Mouse (Mus musculus): ENCODE measurements around the gene Sik2. TPM values are rescaled to one million over a fixed set of nuclear protein-coding genes. Genes with fewer than 3 reads are reported as not detected.

Sik2 gene
- polyA plus RNA-seq, 1 experiment from 2014 or later: 17.9 TPM

- no peak for ATAC-seq (ENCODE audit: low FRiP score, low TSS enrichment)
- H3K36me3 ChIP-seq (ENCODE audit: control insufficient read depth, insufficient read depth, low read length): no peaks in the 10 kb centered on the region
- 88% methylated on average over 2 of the region's 2 CpGs for WGBS
- no peak overlapping the region for H3K4me3 ChIP-seq (ENCODE audit: low read length)
- no peak overlapping the region for H3K27ac ChIP-seq (ENCODE audit: low read depth, low read length)
- H3K27me3 ChIP-seq (ENCODE audit: control insufficient read depth, insufficient read depth, low read length): no peaks in the 10 kb centered on the region
- no peak overlapping the region for H3K9ac ChIP-seq (ENCODE audit: low read depth, low read length)
- no peaks in the 10 kb centered on the region for H3K9me3 ChIP-seq (ENCODE audit: control insufficient read depth, low read length)
- H3K4me2 ChIP-seq (replicated peaks; ENCODE audit: low read depth, low read length): no peak overlapping the region
- H3K4me1 ChIP-seq (ENCODE audit: control insufficient read depth, insufficient read depth, low read length): no peaks in the 10 kb centered on the region
Observed at GRCm38 (mm10) chr9:50966277-50966676, 42.6 kb downstream of the Sik2 start.

- no peak for ATAC-seq (ENCODE audit: low FRiP score, low TSS enrichment)
- H3K27me3 ChIP-seq (ENCODE audit: control insufficient read depth, insufficient read depth, low read length): no peaks in the 10 kb centered on the region
- no peak overlapping the region for H3K27ac ChIP-seq (ENCODE audit: low read depth, low read length)
- no peak overlapping the region for H3K4me2 ChIP-seq (replicated peaks; ENCODE audit: low read depth, low read length)
- no peak overlapping the region for H3K9ac ChIP-seq (ENCODE audit: low read depth, low read length)
- no peaks in the 10 kb centered on the region for H3K4me1 ChIP-seq (ENCODE audit: control insufficient read depth, insufficient read depth, low read length)
- H3K9me3 ChIP-seq (ENCODE audit: control insufficient read depth, low read length): no peaks in the 10 kb centered on the region
- no peak overlapping the region for H3K4me3 ChIP-seq (ENCODE audit: low read length)
- H3K36me3 ChIP-seq (ENCODE audit: control insufficient read depth, insufficient read depth, low read length): no peaks in the 10 kb centered on the region
Observed at GRCm38 (mm10) chr9:50965392-50965791, 43.5 kb downstream of the Sik2 start.

DNA sequence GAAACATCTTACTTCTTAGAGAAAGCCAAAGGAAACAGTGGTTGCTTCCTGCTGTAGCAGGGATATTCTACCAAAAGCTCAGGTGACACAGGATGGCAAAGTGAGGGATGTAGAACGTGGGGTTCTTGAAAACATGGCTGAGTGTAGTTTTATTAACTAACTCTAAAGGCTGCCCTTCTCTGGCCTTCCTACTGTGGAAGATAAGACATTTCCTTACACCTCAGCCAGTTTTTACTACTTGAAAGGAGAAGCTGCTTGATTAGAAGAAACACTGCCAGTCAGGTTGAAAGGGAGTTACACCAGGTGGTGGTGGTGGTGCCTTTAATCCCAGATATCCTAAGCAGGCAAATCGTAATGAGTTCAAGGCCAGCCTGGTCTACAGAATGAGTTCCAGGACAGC is 44.0 kb downstream of the Sik2 start:
- H3K27me3 ChIP-seq (ENCODE audit: control insufficient read depth, insufficient read depth, low read length): no peaks in the 10 kb centered on the region
- H3K4me2 ChIP-seq (replicated peaks; ENCODE audit: low read depth, low read length): no peak overlapping the region
- H3K27ac ChIP-seq (ENCODE audit: low read depth, low read length): no peak overlapping the region
- no peaks in the 10 kb centered on the region for H3K36me3 ChIP-seq (ENCODE audit: control insufficient read depth, insufficient read depth, low read length)
- H3K9me3 ChIP-seq (ENCODE audit: control insufficient read depth, low read length): no peaks in the 10 kb centered on the region
- no peaks in the 10 kb centered on the region for H3K4me1 ChIP-seq (ENCODE audit: control insufficient read depth, insufficient read depth, low read length)
- no peak overlapping the region for H3K4me3 ChIP-seq (ENCODE audit: low read length)
- ATAC-seq (ENCODE audit: low FRiP score, low TSS enrichment): no peak
- 81% methylated on average over 2 of the region's 2 CpGs for WGBS
- H3K9ac ChIP-seq (ENCODE audit: low read depth, low read length): no peak overlapping the region

DNA sequence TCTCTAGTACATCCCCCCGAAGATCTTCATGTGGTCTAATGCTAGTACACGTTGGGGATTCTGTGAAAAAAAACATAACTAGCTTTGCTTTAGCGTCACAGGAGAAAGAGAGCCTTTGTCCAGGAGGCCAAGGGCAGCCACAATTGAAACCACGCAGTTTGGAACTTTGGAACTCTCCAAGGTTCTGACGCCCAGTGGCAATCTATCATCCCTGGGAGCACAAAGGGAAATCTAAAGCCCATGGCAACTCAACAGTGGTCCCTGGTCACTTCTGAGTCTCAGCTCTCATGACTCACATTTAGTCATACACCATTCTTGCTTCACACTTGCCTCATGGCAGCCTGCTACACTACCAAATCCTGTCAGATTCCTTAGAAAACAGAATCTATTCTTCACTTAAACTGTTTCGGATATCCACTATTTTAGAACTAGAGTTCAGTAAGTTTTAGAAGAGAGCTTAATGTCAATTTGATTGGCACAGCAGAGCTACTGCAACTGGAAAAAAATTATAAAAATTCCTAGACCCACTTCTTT is 50.9 kb downstream of the Sik2 start:
- Histone ChIP-seq H3K36me3 (ENCODE audit: control insufficient read depth, insufficient read depth, low read length) (no peaks in the 10 kb centered on the region), H3K4me3 (ENCODE audit: low read length) (no peak overlapping the region), H3K9ac (ENCODE audit: low read depth, low read length) (no peak overlapping the region), H3K27ac (ENCODE audit: low read depth, low read length) (no peak overlapping the region), H3K4me1 (ENCODE audit: control insufficient read depth, insufficient read depth, low read length) (no peaks in the 10 kb centered on the region), H3K27me3 (ENCODE audit: control insufficient read depth, insufficient read depth, low read length) (no peaks in the 10 kb centered on the region), H3K4me2 (replicated peaks; ENCODE audit: low read depth, low read length) (no peak overlapping the region), H3K9me3 (ENCODE audit: control insufficient read depth, low read length) (peaks cover 3% of the 10 kb centered on the region; the same call in 1 of the 2 replicates)
- 50% methylated on average over 6 of the region's 6 CpGs for WGBS
- no peak for ATAC-seq (ENCODE audit: low FRiP score, low TSS enrichment)

GRCm38 (mm10) chr9:50955176-50955575 is 53.7 kb downstream of the Sik2 start:
- 98% methylated on average over 3 of the region's 3 CpGs for WGBS
- Histone ChIP-seq H3K4me2 (replicated peaks; ENCODE audit: low read depth, low read length) (no peak overlapping the region), H3K36me3 (ENCODE audit: control insufficient read depth, insufficient read depth, low read length) (no peaks in the 10 kb centered on the region), H3K9ac (ENCODE audit: low read depth, low read length) (no peak overlapping the region), H3K4me1 (ENCODE audit: control insufficient read depth, insufficient read depth, low read length) (no peaks in the 10 kb centered on the region), H3K27ac (ENCODE audit: low read depth, low read length) (no peak overlapping the region), H3K4me3 (ENCODE audit: low read length) (no peak overlapping the region), H3K27me3 (ENCODE audit: control insufficient read depth, insufficient read depth, low read length) (no peaks in the 10 kb centered on the region), H3K9me3 (ENCODE audit: control insufficient read depth, low read length) (peaks cover 3% of the 10 kb centered on the region; the same call in 1 of the 2 replicates)
- ATAC-seq (ENCODE audit: low FRiP score, low TSS enrichment): no peak

DNA sequence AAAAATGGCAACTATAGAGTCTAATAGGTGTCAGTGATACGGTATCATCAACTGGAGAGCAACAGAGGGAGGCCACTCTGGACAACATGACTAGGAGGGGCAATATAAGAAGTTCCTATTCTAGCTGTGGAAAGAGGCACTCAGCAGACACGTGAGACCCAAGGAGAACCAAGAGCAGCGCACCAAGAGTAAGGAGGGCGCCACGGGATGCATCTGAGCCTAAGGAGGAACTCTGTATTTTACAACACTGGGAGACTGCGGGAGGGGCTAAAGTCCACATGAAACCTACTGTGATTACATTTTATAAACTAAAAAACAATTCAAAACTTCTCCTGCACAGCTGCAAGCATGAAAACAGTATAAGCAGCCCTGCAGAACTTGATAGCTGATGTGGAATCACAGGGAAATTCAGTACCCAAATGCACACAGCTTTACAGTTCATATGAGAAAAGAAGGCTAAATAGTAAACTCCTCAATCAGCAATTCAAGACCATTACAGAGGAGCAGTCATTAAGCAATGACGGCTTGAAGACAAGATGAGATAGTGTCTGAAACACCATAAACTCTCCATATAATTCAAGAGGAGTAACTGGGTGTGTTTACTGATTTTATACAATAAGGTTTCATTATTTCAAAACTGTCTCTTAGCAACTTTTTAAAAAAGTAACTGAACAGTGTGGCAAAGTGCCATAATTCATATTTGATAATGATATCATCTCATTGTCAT is 60.6 kb downstream of the Sik2 start:
- Histone ChIP-seq H3K9ac (ENCODE audit: low read depth, low read length) (no peak overlapping the region), H3K27me3 (ENCODE audit: control insufficient read depth, insufficient read depth, low read length) (no peaks in the 10 kb centered on the region), H3K4me2 (replicated peaks; ENCODE audit: low read depth, low read length) (no peak overlapping the region), H3K9me3 (ENCODE audit: control insufficient read depth, low read length) (no peaks in the 10 kb centered on the region), H3K36me3 (ENCODE audit: control insufficient read depth, insufficient read depth, low read length) (no peaks in the 10 kb centered on the region), H3K4me3 (ENCODE audit: low read length) (no peak overlapping the region), H3K27ac (ENCODE audit: low read depth, low read length) (no peak overlapping the region), H3K4me1 (ENCODE audit: control insufficient read depth, insufficient read depth, low read length) (0 out of 2 replicates have a peak, but pooled peaks cover 3% of the 10 kb centered on the region)
- no peak for ATAC-seq (ENCODE audit: low FRiP score, low TSS enrichment)
- 90% methylated on average over 7 of the region's 7 CpGs for WGBS

GRCm38 (mm10) chr9:50946338-50946737 is 62.5 kb downstream of the Sik2 start:
- 38% methylated on average over 1 of the region's 1 CpGs for WGBS
- Histone ChIP-seq H3K4me3 (ENCODE audit: low read length) (no peak overlapping the region), H3K4me2 (replicated peaks; ENCODE audit: low read depth, low read length) (no peak overlapping the region), H3K27me3 (ENCODE audit: control insufficient read depth, insufficient read depth, low read length) (no peaks in the 10 kb centered on the region), H3K36me3 (ENCODE audit: control insufficient read depth, insufficient read depth, low read length) (no peaks in the 10 kb centered on the region), H3K9ac (ENCODE audit: low read depth, low read length) (no peak overlapping the region), H3K27ac (ENCODE audit: low read depth, low read length) (no peak overlapping the region), H3K9me3 (ENCODE audit: control insufficient read depth, low read length) (no peaks in the 10 kb centered on the region), H3K4me1 (ENCODE audit: control insufficient read depth, insufficient read depth, low read length) (0 out of 2 replicates have a peak, but pooled peaks cover 3% of the 10 kb centered on the region)
- ATAC-seq (ENCODE audit: low FRiP score, low TSS enrichment): no peak

DNA sequence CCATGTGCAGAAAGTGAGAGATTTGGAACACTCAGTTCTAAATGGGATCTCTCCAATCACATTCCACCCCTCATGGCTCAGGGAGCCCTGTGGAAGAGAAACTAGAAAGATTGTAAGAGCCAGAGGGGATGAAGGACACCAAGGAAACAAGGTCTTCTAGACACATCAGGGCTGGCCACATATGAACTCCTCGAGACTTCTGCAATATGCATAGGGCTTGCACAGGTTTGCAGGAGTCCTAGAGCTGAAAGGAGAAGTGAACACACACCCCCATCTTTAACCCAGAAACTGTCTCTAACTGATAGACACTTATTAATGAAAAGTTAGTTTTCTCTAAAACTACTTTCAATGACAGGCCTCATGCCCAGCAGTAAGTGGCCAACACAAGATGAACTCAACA is 64.0 kb downstream of the Sik2 start:
- H3K27ac ChIP-seq (ENCODE audit: low read depth, low read length): no peak overlapping the region
- H3K9me3 ChIP-seq (ENCODE audit: control insufficient read depth, low read length): no peaks in the 10 kb centered on the region
- no peak overlapping the region for H3K4me2 ChIP-seq (replicated peaks; ENCODE audit: low read depth, low read length)
- WGBS: 86% methylated on average over 1 of the region's 1 CpGs
- H3K27me3 ChIP-seq (ENCODE audit: control insufficient read depth, insufficient read depth, low read length): no peaks in the 10 kb centered on the region
- H3K9ac ChIP-seq (ENCODE audit: low read depth, low read length): no peak overlapping the region
- 0 out of 2 replicates have a peak, but pooled peaks cover 3% of the 10 kb centered on the region for H3K4me1 ChIP-seq (ENCODE audit: control insufficient read depth, insufficient read depth, low read length)
- ATAC-seq (ENCODE audit: low FRiP score, low TSS enrichment): no peak
- no peak overlapping the region for H3K4me3 ChIP-seq (ENCODE audit: low read length)
- no peaks in the 10 kb centered on the region for H3K36me3 ChIP-seq (ENCODE audit: control insufficient read depth, insufficient read depth, low read length)

- Histone ChIP-seq H3K27me3 (ENCODE audit: control insufficient read depth, insufficient read depth, low read length) (no peaks in the 10 kb centered on the region), H3K36me3 (ENCODE audit: control insufficient read depth, insufficient read depth, low read length) (no peaks in the 10 kb centered on the region), H3K27ac (ENCODE audit: low read depth, low read length) (no peak overlapping the region), H3K4me3 (ENCODE audit: low read length) (no peak overlapping the region), H3K4me1 (ENCODE audit: control insufficient read depth, insufficient read depth, low read length) (0 out of 2 replicates have a peak, but pooled peaks cover 3% of the 10 kb centered on the region), H3K4me2 (replicated peaks; ENCODE audit: low read depth, low read length) (no peak overlapping the region), H3K9me3 (ENCODE audit: control insufficient read depth, low read length) (no peaks in the 10 kb centered on the region), H3K9ac (ENCODE audit: low read depth, low read length) (no peak overlapping the region)
- WGBS: 92% methylated on average over 2 of the region's 2 CpGs
- no peak for ATAC-seq (ENCODE audit: low FRiP score, low TSS enrichment)
Observed at GRCm38 (mm10) chr9:50942711-50943110, 66.2 kb downstream of the Sik2 start.
